Mouse (Mus musculus): Measurements from ENCODE around the gene 2700049A03Rik. TPM values are rescaled to one million over a fixed set of nuclear protein-coding genes. Genes with fewer than 3 reads are reported as not detected.

Gene 2700049A03Rik
- polyA plus RNA-seq, 1 experiment from 2014 or later, result 13.2 TPM

GRCm38 (mm10) chr12:71285399-71285798 is 148.8 kb downstream of the 2700049A03Rik start:
- Histone ChIP-seq H3K9ac (ENCODE audit: low read length) (no peak overlapping the region), H3K27ac (ENCODE audit: low read depth) (no peak overlapping the region), H3K4me3 (ENCODE audit: low read depth, low read length) (no peak overlapping the region), H3K9me3 (ENCODE audit: control insufficient read depth, low read length) (0 out of 2 replicates have a peak, but pooled peaks cover 7% of the 10 kb centered on the region), H3K4me2 (ENCODE audit: low read length) (no peak overlapping the region), H3K36me3 (ENCODE audit: control insufficient read depth, insufficient read depth, low read length) (no peaks in the 10 kb centered on the region), H3K27me3 (replicated peaks; ENCODE audit: control insufficient read depth, insufficient read depth, low read length) (no peaks in the 10 kb centered on the region), H3K4me1 (replicated peaks; ENCODE audit: control insufficient read depth, insufficient read depth, low read length) (no peaks in the 10 kb centered on the region)
- no peak for DNase-seq (ENCODE audit: low spot score)
- ATAC-seq (replicated peaks; ENCODE audit: low FRiP score, low TSS enrichment, low read depth), result no peak

GRCm38 (mm10) chr12:71290460-71290859 is 153.8 kb downstream of the 2700049A03Rik start:
- 86% methylated on average over 2 of the region's 2 CpGs for WGBS
- Histone ChIP-seq H3K9me3 (ENCODE audit: control insufficient read depth, low read length) (no peaks in the 10 kb centered on the region), H3K4me2 (ENCODE audit: low read length) (no peak overlapping the region)

More at GRCm38 (mm10) chr12:71290460-71290859, 153.8 kb downstream of the 2700049A03Rik start:
- DNase-seq (ENCODE audit: low spot score) (no peak), ATAC-seq (replicated peaks; ENCODE audit: low FRiP score, low TSS enrichment, low read depth) (no peak)
- Histone ChIP-seq H3K4me1 (replicated peaks; ENCODE audit: control insufficient read depth, insufficient read depth, low read length) (no peaks in the 10 kb centered on the region; the same call in 1 of the 2 replicates), H3K36me3 (ENCODE audit: control insufficient read depth, insufficient read depth, low read length) (no peaks in the 10 kb centered on the region), H3K27me3 (replicated peaks; ENCODE audit: control insufficient read depth, insufficient read depth, low read length) (no peaks in the 10 kb centered on the region), H3K27ac (ENCODE audit: low read depth) (no peak overlapping the region), H3K4me3 (ENCODE audit: low read depth, low read length) (no peak overlapping the region), H3K9ac (ENCODE audit: low read length) (no peak overlapping the region)

Other genes with a start within 250 kb of the 2700049A03Rik start
- gene Actr10, start 199.0 kb upstream of the 2700049A03Rik start, polyA plus RNA-seq (2014; fragmentation: Nextera tagmentation; extraction: Ambion mirVana), result 209 and 231 TPM in 2 replicates
- 593 and 604 TPM in 2 replicates for gene Psma3, start 162.2 kb upstream of the 2700049A03Rik start, polyA plus RNA-seq (2014; fragmentation: Nextera tagmentation; extraction: Ambion mirVana)
- 34.6 and 36.8 TPM in 2 replicates for gene Arid4a, start 120.9 kb upstream of the 2700049A03Rik start, polyA plus RNA-seq (2014; fragmentation: Nextera tagmentation; extraction: Ambion mirVana)
- gene Tomm20l, start 25.4 kb upstream of the 2700049A03Rik start, polyA plus RNA-seq (2014; fragmentation: Nextera tagmentation; extraction: Ambion mirVana), result not detected in 2 replicates
- 99.8 and 108 TPM in 2 replicates for gene Timm9, start 164 bp upstream of the 2700049A03Rik start, polyA plus RNA-seq (2014; fragmentation: Nextera tagmentation; extraction: Ambion mirVana)
- 15.1 and 16.0 TPM in 2 replicates for gene Dact1, start 173.0 kb downstream of the 2700049A03Rik start, polyA plus RNA-seq (2014; fragmentation: Nextera tagmentation; extraction: Ambion mirVana)